Mouse (Mus musculus): ENCODE measurements around the gene Ldlrad3.

Ldlrad3 gene

DNA sequence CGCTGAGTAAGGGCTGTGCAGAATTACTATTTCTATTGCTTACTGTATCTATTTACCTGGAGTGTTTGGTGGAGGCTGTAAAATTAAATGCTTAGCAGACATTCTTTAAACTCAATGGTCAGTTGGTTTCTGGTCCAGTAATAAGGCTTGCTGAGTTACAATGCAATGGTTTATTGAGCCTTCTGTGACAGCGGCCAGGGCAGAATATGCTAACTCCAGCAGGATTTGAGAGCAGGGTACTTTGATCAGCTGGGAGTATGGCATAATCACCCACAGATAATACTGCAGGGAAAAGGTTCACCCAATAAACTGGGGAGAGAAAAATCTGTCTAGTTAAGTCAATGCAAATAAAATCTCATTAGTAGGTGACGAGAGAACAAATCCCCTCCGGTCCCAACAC is 220.2 kb downstream of the Ldlrad3 start:
- no peak for DNase-seq (ENCODE audit: low spot score)

DNA sequence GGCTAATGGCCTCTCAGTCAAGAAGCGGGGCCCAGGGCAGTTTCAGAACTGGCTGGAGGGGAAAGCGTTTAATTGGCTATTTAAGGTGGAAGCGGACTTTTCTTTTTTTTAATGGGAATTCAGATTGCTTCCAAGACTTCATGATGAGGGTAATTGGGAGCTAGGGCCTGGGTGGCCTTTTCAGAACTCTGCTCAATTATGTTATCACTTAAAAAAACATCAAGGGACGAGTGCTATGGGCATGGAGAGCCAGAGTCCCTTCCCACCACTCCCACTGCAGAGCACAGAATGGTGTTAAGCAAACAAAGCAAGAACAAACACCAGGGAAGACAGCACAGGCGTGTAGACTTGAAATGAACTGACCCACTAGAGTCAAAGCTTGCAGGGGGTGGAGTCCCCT is 220.7 kb downstream of the Ldlrad3 start:
- no peak for DNase-seq (ENCODE audit: low spot score)

DNA sequence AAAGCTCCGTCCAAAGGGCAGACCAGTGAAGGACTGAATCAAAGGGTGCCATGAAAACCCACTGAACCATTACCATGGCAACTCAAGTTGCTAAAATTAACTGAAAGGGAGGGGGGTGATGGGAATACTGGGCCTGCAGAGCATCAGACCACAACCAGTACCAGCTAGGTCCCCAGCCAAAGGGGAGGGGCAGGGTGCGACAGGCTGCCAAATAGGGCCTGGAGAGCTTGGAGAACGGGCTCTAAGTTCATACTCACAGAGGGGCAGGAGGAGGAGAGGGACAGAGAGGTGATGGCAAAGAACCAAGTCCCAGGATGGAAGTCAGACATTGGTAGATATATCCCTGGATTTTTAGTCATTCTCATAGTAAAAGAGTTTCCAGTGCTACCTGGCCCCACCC is 222.8 kb downstream of the Ldlrad3 start:
- DNase-seq (ENCODE audit: low spot score), result no peak

- no peak for DNase-seq (ENCODE audit: low spot score)
Measured at GRCm38 (mm10) chr2:101962349-101962748, 223.8 kb downstream of the Ldlrad3 start.

GRCm38 (mm10) chr2:101961391-101961790 is 224.8 kb downstream of the Ldlrad3 start:
- DNase-seq (ENCODE audit: low spot score), result no peak

DNA sequence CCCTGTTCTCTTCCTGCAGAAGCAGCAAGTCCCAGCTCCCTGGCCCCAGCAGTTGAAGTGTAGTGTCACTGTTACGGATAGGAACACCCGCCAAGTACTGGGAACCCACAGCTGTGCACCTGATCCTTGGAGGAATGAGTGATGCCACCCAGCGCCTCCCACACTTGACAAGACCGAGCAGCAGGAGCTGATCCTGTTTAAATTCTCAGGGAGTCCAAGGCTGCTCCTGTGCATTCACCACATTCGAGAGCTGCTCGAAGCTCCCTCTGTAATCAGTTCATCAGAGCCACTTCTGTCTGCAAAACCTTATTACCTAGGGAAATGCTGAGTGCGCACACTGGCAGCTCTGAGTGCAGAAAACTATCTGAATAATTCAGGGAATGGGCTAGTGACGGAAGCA is 225.5 kb downstream of the Ldlrad3 start:
- DNase-seq (ENCODE audit: low spot score), result no peak

DNA sequence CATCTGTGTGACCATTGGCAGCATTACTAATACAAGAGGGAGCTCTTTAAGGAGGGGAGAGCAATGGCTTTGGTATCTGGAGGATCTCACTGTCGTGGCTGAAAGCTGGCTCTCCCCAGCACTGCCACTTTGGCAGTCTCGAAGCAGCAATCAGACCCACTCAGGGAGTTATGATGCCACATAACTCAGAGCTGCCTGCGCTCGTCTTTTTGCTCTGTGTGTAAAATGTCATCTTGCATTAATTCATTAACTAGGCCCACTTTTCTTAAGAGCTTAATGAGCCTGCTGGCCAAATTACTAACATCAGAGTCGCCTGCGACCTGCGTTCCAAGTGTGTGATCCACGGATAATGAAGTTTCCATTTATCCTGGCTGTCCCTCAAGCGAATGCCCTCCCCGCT is 230.1 kb downstream of the Ldlrad3 start:
- DNase-seq (ENCODE audit: low spot score), result no peak

GRCm38 (mm10) chr2:101952951-101953361 is 233.2 kb downstream of the Ldlrad3 start:
- DNase-seq (ENCODE audit: low spot score), result no peak

DNA sequence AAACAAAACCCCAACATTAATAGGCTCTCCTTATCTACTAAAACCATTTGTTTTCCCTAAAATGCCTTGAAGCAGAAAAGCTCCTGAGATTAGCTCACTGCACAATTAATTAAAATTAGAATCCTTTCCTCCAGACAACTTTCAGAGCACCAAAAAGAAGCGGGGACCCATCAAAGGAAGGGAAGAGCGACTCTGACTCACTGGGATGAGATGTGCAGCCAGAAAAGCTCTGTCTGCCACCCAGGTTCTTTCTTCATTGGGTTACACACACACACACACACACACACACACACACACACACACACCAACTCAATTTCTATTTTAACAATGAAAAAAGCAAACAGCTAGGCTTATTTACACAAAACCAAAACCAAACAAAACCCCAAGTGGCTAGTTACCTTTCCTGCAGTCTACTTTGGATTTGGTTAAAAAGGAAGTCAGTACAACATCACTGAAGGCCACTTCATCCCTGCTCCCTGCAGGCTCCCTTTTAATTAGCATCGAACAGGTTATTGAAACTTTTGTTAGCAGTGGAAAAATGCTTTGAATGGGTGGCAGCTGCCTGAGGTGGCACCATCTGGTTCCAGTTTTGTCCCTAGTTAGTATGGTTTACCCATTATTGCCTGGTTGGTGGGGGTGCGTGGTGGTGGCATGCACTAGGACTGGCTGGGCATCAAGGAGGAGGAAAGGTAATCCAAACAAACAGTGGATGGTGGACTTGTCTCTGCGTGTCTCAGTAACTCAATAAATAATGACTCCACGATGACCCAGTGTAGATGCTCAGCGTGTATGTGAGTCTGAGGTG is 235.3 kb downstream of the Ldlrad3 start:
- no peak for DNase-seq (ENCODE audit: low spot score)

GRCm38 (mm10) chr2:101935006-101935405 is 251.2 kb downstream of the Ldlrad3 start:
- DNase-seq (ENCODE audit: low spot score), result no peak

- DNase-seq (ENCODE audit: low spot score), result no peak
Measured at GRCm38 (mm10) chr2:101933301-101933700, 252.9 kb downstream of the Ldlrad3 start.

GRCm38 (mm10) chr2:101932169-101932936 is 253.8 kb downstream of the Ldlrad3 start:
- DNase-seq (ENCODE audit: low spot score), result no peak

GRCm38 (mm10) chr2:101925591-101926188 is 260.5 kb downstream of the Ldlrad3 start:
- no peak for DNase-seq (ENCODE audit: low spot score)

- DNase-seq (ENCODE audit: low spot score), result no peak
Measured at GRCm38 (mm10) chr2:101925183-101925582, 261.0 kb downstream of the Ldlrad3 start.

DNA sequence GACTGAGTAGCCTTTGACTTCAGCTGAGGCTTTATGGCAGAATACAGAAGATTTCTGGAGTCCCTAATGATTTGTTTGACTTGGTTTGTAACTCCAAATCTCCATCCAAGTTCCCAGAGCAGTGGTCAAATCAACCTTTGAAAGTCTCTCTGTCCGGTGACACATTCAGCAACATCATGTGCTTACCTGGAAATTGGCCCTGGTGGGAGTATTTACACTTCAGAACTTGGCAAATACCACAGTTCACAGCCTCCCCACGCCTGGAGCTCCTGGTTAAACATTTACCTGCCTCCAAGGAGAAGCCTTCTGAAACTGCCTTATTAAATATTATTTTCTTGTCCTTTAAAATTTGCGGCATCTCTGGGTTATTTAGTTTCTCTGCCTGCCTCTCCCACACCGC is 263.0 kb downstream of the Ldlrad3 start:
- no peak for DNase-seq (ENCODE audit: low spot score)

DNA sequence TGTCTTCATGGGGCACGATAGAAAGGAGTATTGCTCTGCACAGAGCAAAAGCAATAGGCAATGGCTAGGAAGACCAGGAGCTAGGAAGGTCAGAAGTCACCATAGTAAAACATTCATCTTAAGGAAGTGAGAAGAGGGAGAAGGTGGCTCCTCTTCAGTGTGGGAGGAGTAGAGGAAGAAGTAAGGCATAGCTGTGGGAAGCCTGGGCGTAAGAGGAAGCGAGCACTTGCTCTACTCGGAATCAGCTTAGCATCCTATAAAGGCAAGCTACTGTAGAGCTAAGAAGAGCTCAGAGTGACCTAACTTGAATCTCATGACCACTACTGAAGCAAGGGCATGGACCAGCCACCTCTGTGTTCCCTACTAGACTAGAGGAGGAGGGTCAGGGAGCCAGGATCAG is 263.9 kb downstream of the Ldlrad3 start:
- DNase-seq (ENCODE audit: low spot score), result no peak

DNA sequence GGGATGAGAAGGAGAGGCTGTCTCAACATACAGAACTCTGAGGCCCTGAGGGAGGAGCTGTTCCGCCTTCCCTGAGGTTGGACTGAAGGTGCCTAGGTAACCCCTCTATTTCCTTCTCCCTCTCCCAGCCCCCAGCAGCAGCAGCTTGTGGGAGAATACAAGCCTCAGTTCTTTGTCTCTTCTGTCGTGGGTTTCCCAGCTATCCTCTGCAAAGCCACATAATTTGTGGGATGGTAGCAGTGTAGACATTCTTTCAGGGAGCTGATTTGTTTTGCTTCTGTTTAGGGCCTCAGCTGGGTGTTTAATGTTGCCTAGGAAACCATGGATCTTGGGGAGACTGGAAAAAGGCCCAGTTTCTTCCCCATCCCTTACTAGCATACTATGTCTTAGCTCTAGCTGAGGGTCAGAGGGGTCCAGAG is 266.0 kb downstream of the Ldlrad3 start:
- DNase-seq (ENCODE audit: low spot score), result no peak

- no peak for DNase-seq (ENCODE audit: low spot score)
Measured at GRCm38 (mm10) chr2:101918518-101918917, 267.7 kb downstream of the Ldlrad3 start.

DNA sequence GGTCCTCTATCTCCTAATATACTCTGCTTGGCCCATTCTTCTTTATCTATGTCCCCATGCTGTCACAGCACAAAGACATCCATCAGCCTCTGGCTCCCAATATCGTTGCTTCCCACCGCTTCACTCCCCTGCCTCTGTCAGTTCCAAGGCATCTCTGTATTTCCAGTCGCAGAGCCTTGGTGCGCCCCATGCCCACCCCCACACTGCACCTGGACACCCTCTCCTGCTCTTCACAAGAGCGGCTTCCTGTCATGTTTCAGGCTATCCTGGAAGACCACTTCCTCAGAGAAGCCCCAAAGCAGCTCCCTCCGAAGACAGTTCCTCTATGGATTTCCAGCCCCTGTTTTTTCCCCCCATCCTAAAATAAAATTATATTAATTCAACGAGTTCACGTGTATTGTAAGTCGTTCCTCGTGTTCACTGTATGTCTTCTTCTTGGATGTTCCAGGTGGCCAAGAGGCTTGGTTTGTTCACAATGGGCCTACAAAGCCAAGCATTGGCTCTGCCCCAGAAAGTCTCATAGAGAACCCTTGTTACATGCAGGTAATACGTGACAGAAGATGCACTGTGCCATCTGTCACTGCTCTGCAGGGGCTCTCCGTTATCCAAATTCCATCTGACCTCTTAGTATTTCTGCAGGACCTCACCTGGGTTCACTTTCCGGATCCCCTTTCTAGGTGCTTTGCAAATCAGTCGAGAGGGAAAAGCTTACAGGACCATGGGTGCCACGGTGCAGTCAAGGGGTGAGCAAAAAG is 276.7 kb downstream of the Ldlrad3 start:
- DNase-seq (ENCODE audit: low spot score), result no peak

DNA sequence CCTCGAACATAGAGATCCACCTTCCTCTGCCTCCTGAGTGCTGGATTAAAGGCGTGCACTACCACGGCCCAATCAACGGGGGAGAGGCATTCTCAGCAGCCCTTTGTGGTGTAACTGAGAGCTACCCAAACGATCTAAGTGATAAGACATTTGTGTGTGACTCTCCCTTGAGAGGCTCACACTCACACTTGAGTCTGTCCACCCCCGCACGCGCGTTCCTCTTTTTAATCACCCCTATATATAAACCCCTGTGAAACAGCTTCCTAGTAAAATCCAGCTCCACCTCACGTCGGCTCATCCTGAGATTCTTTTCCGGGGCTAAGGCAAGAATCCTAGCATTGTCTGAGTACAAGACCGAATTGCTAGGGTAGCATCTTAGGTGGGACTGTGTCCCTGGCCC is 277.4 kb downstream of the Ldlrad3 start:
- no peak for DNase-seq (ENCODE audit: low spot score)

DNA sequence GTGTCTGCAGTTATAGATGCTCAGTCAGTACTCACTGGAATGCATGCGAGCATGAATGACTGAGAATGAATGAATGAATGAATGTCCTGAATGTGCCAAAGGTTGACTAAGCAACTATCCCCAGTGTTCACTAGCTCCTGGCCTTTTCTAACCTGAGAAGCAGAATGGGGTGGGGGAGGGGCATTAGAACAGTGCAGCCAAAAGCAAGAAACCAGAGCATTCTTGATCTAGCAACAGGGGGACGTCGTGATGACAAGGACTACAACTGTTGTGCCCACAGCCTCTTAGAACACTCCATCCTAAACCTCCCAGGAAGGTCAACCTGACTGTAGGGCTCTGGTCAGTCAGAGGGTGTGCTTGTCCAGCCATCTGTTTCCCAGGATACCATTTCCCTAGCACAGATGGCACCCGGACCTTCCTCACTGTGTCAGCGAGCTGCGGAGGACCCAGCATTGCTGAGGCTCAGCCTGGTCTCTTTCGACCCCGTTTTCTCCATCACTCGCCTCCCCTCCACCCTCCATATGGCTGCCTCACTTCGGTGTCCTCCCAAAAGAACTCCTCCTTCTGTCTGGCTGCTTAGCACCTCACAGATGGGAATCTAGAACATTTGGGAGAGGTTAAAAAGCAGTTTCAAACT is 278.7 kb downstream of the Ldlrad3 start:
- DNase-seq (ENCODE audit: low spot score), result no peak

DNA sequence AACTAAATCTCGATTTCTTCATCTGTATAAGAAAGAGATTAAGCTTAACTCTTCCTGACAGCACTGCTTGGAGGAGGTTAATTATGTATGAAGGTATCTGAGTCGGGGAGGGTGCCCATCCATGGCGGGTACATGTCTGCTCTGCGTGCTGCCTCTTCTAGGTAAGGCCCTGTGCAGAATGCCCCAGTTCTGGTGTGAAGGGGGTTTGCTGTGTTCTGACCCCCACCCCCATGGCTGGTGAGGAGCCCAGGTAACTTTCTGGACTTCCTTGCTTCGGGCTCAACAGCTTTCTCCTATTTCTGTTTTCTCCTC is 279.9 kb downstream of the Ldlrad3 start:
- DNase-seq (ENCODE audit: low spot score), result no peak
